Mouse (Mus musculus) kidney, postnatal 0 days (tissue): ENCODE data around the gene Mrps24. TPM values are rescaled to one million over a fixed set of nuclear protein-coding genes. Genes with fewer than 3 reads are reported as not detected.

ENCODE experiments used
- ATAC-seq: fragments of 200-750 bp; cut with Nextera tagmentation; replicated peaks from 2 replicates; pipeline ENCODE4 v1.8.0; 2017; ENCODE audit warnings: low read depth, moderate number of reproducible peaks, moderate TSS enrichment, moderate library complexity; ENCODE audit not compliant: low FRiP score
- DNase-seq: peaks from one replicate; pipeline ENCODE4 v3.0.0-alpha.2; 2016; ENCODE audit warnings: low spot score
- H3K27ac ChIP-seq: fragments of 300-500 bp; sonication (generic); 2 replicates; pipeline ENCODE4 v1.5.1; 2014; ENCODE audit warnings: mild to moderate bottlenecking
- H3K27me3 ChIP-seq: fragments of 300-500 bp; sonication (generic); 2 replicates; pipeline ENCODE4 v1.6.1; 2014; ENCODE audit warnings: low read length, mixed read lengths; ENCODE audit not compliant: insufficient read depth
- H3K36me3 ChIP-seq: fragments of 300-500 bp; sonication (generic); 2 replicates; pipeline ENCODE4 v1.6.1; 2014; ENCODE audit warnings: low read length, mixed read lengths; ENCODE audit not compliant: insufficient read depth
- H3K4me1 ChIP-seq: fragments of 300-500 bp; sonication (generic); replicated peaks from 2 replicates; pipeline ENCODE4 v1.6.1; 2014; ENCODE audit warnings: antibody characterized with exemption, low read length, mixed read lengths; ENCODE audit not compliant: insufficient read depth
- H3K4me2 ChIP-seq: fragments of 300-500 bp; sonication (generic); 2 replicates; pipeline ENCODE4 v1.6.1; 2014; ENCODE audit warnings: mild to moderate bottlenecking, low read length, moderate library complexity, mixed read lengths
- H3K4me3 ChIP-seq: fragments of 300-500 bp; sonication (generic); replicated peaks from 2 replicates; pipeline ENCODE4 v1.5.1; 2014; ENCODE audit warnings: low read depth, low read length
- H3K9ac ChIP-seq: fragments of 300-500 bp; sonication (generic); 2 replicates; pipeline ENCODE4 v1.6.1; 2014; ENCODE audit warnings: low read depth, low read length
- H3K9me3 ChIP-seq: fragments of 300-500 bp; sonication (generic); replicated peaks from 2 replicates; pipeline ENCODE4 v1.6.1; 2016; ENCODE audit warnings: low read length, inconsistent platforms, mixed read lengths
- CTCF ChIP-seq: IDR thresholded peaks from 2 replicates; pipeline ENCODE4 v1.5.1; 2016; ENCODE audit warnings: antibody characterized with exemption, low read depth, mild to moderate bottlenecking, moderate library complexity
- WGBS: fragments of 180-500 bp; shearing (Covaris S2); extraction: QIAGEN DNeasy Blood & Tissue Kit; methylation state at CpG from one replicate; pipeline ENCODE4 v1.1.7; 2014; 5-methylcytosine and 5-hydroxymethylcytosine counted together
- polyA plus RNA-seq: library from polyadenylated mRNA; unstranded; fragments of >200 nt; fragmentation: Nextera tagmentation; extraction: Ambion mirVana; gene quantifications from 2 replicates; pipeline ENCODE4 v1.2.1, GENCODE M21; 2015

The Mrps24 gene
- polyA plus RNA-seq = 256 and 279 TPM in 2 replicates

DNA sequence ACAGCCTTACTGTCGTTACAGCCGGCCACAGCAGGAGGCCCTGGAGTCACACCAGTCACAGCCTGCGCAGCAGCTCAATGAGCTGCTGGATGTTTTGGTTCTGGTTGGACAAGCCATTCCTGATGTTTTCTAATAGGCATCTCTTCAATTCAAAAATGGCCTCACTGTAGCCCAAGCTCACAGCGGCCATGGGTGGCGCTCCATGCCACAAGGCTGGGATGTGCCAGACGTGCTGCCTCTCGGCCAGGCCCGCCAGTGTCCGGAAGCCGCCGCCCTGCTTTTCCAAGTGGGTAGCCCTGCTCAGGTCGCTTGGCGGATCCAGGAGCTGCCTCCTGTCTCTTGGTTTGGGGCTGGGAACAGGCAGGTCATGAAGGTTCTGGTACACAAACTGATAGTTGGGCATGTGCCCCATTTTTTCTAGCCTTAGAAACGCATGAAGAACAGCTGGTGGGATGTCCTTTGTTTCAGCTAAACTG, at the start of gene Mrps24:
Gene Mrps24, minus strand, starts transcription at position 51 of the 476 bp plus-strand sequence.
- Histone ChIP-seq H3K27me3 (no peaks in the 10 kb centered on the region), H3K4me1 (no peaks in the 10 kb centered on the region), H3K9ac (no peak within 1 kb of the TSS), H3K4me3 (no peak within 1 kb of the TSS), H3K9me3 (no peaks in the 10 kb centered on the region), H3K36me3 (peaks cover 33% of the 10 kb centered on the region), H3K4me2 (no peak within 1 kb of the TSS), H3K27ac (no peak within 1 kb of the TSS)
- no peak for DNase-seq
- WGBS = 90% methylated on average over 14 of the region's 14 CpGs
- no peak for TF ChIP-seq CTCF
- no peak for ATAC-seq

DNA sequence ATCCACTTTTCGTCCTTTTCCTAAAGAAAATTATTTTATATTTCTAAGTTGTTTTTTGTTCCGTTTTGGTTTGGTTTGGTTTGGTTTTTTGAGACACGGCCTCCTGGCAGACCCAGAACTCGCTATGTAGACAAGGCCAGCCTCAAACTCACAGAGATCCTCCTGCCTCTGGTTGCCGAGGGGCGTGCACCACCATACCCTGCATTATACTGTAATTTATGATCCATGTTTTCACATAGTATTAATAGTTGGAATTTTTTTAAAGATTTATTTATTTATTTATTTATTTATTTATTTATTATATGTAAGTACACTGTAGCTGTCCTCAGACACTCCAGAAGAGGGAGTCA, 47.1 kb upstream of the Mrps24 start:
- peak; percentile 25; the same call in 1 of the 2 replicates for ATAC-seq

DNA sequence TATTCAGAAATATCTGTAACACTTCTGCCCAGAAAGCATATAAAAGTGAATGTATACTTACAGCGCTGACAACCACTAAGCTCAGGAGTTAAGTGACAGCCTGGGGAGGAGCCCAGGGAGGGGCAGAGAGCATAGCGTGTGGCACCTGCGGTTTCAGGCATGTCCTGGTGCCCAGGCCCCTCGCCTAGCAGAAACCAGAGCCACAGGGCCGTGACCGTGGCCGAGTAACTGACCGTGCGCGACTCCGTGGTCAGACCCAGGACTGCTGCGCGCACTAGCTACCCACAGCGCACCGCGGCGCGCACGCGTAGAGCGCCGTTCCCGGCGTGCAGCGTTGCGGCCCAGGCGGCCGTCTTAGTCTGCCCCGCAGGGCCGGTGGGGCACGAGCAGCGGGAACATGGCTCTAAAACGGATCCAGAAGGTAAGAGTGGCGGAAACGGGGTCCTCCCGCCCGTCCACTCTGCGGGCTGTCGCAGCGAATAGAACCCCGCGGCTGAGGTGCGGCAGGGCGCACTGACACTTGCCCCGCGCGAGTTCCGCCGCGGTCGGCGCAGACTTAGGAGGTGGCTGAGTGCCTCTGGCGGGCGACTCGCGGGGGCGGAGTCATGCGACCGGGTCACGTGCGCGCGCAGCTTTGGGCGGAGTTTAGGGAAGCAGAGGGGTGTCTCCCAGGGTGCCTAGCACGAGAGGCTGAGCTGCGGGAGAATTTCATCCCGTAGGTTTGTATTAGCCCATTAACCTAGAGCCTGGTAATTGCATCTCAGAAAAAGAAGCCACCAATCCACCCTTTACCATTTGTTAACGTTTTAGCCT, 46.5 kb upstream of the Mrps24 start, which contains the start of gene Urgcp:
Gene Urgcp, minus strand, starts transcription at position 557 of the 813 bp plus-strand sequence.
- TF ChIP-seq CTCF = peak; percentile 22; the same call in 1 of the 2 replicates
- H3K27me3 ChIP-seq = no peaks in the 10 kb centered on the region
- WGBS = under 1% methylated on average over 68 of the region's 68 CpGs
- peak; percentile 97 for ATAC-seq
- H3K9ac ChIP-seq = peak within 1 kb of the TSS; percentile 75
- H3K4me3 ChIP-seq = peak within 1 kb of the TSS; percentile 67
- H3K4me1 ChIP-seq = 0 out of 2 replicates have a peak, but pooled peaks cover 3% of the 10 kb centered on the region
- peak within 1 kb of the TSS; percentile 98 for H3K27ac ChIP-seq
- H3K4me2 ChIP-seq = peak within 1 kb of the TSS; percentile 69
- H3K36me3 ChIP-seq = no peaks in the 10 kb centered on the region
- H3K9me3 ChIP-seq = no peaks in the 10 kb centered on the region
- DNase-seq = peak; percentile 96

More for the DNA sequence above, 47.1 kb upstream of the Mrps24 start:
- H3K27ac ChIP-seq = peak overlapping the region; percentile 98
- peak overlapping the region; percentile 75; the same call in 1 of the 2 replicates for H3K9ac ChIP-seq
- peak overlapping the region; percentile 69 for H3K4me2 ChIP-seq
- H3K36me3 ChIP-seq = no peaks in the 10 kb centered on the region
- no peaks in the 10 kb centered on the region for H3K27me3 ChIP-seq
- peak overlapping the region; percentile 67 for H3K4me3 ChIP-seq
- DNase-seq = peak; percentile 14
- TF ChIP-seq CTCF = no peak
- 0 out of 2 replicates have a peak, but pooled peaks cover 3% of the 10 kb centered on the region for H3K4me1 ChIP-seq
- 16% methylated on average over 6 of the region's 6 CpGs for WGBS
- no peaks in the 10 kb centered on the region for H3K9me3 ChIP-seq

DNA sequence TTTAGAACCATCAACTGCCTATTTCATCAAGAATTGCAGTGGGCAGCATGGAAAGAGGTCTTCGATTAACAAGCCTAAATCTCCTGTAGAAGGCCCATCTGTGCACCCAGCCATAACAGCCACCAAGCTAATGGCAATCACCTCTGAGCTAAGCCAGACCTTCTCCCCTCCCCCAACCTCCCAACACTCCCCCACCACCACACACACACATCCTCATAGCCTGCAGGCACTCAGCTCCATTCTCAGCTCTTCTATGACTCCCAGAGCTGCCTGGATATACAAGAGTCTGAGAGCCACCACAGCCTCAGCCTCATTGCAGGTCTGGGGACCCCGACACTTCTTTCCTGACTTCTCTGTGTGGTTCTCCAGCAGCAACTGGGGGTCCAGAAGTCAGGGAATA, 38.3 kb upstream of the Mrps24 start:
- Histone ChIP-seq H3K4me3 (no peak overlapping the region), H3K27ac (no peak overlapping the region), H3K27me3 (no peaks in the 10 kb centered on the region), H3K4me1 (no peaks in the 10 kb centered on the region), H3K9me3 (no peaks in the 10 kb centered on the region), H3K9ac (no peak overlapping the region), H3K4me2 (no peak overlapping the region), H3K36me3 (no peaks in the 10 kb centered on the region)
- no peak for ATAC-seq
- 68% methylated on average over 2 of the region's 2 CpGs for WGBS
- DNase-seq = no peak
- no peak for TF ChIP-seq CTCF

DNA sequence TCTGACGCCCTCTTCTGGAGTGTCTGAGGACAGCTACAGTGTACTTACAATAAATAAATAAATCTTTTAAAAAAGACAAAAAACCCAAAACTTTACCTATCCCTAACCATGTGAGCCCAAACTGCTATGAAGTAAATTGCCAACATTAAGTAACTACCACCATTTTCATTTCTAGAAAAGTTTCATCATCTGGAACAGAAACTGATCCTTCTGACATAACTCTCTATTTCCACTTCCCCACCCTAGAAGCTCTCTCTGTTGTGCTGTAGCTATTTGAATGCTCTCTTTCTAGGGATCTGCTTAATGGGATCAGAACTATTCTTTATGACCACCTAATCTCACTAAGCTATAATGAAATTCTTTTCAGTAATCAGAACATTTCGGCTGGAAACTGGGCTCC, 29.5 kb upstream of the Mrps24 start:
- Histone ChIP-seq H3K36me3 (no peaks in the 10 kb centered on the region), H3K9me3 (0 out of 2 replicates have a peak, but pooled peaks cover 3% of the 10 kb centered on the region), H3K4me1 (peaks cover 2% of the 10 kb centered on the region; the same call in 1 of the 2 replicates), H3K9ac (no peak overlapping the region), H3K27me3 (no peaks in the 10 kb centered on the region), H3K4me3 (no peak overlapping the region), H3K27ac (no peak overlapping the region), H3K4me2 (no peak overlapping the region)
- no peak for ATAC-seq
- no peak for DNase-seq
- WGBS = 85% methylated on average over 2 of the region's 2 CpGs
- TF ChIP-seq CTCF = no peak

DNA sequence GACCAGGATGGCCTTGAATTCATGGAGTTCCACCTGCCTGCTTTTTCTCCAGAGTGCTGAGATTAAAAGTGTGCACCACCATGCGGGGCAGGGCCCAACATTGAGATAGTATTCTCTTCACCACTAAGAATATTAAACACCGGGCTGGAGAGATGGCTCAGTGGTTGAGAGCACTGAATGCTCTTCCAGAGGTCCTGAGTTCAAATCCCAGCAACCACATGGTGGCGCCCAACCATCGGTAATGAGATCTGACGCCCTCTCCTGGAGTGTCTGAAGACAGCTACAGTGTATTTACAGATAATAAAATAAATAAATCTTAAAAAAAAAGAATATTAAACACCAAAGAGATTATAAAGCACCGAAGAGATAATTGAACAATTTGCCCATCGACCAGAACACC, 26.6 kb upstream of the Mrps24 start:
- Histone ChIP-seq H3K4me2 (no peak overlapping the region), H3K9me3 (0 out of 2 replicates have a peak, but pooled peaks cover 3% of the 10 kb centered on the region), H3K36me3 (no peaks in the 10 kb centered on the region), H3K9ac (no peak overlapping the region), H3K27ac (no peak overlapping the region), H3K27me3 (no peaks in the 10 kb centered on the region), H3K4me1 (peaks cover 6% of the 10 kb centered on the region; the same call in 1 of the 2 replicates), H3K4me3 (no peak overlapping the region)
- 78% methylated on average over 7 of the region's 7 CpGs for WGBS
- ATAC-seq = no peak
- DNase-seq = no peak
- peak; percentile 59 for TF ChIP-seq CTCF
